Mouse (Mus musculus) C2C12 (cell line): ENCODE results near the gene Iqgap1.

Experiments
- CEBPB ChIP-seq: IDR thresholded peaks from one replicate; pipeline ENCODE4 v1.6.1; 2011; ENCODE audit warnings: low read depth, mild to moderate bottlenecking, control low read depth, moderate library complexity
- CTCF ChIP-seq: IDR thresholded peaks from one replicate; pipeline ENCODE4 v1.5.1; 2011; ENCODE audit not compliant: control insufficient read depth, insufficient read depth, insufficient read length
- MYOD1 ChIP-seq: IDR thresholded peaks from one replicate; pipeline ENCODE4 v1.6.1; 2011; ENCODE audit warnings: low read depth; ENCODE audit not compliant: control insufficient read depth, insufficient read length
- MYOG ChIP-seq: IDR thresholded peaks from one replicate; pipeline ENCODE4 v1.6.1; 2011; ENCODE audit not compliant: control insufficient read depth, insufficient read length; ENCODE audit errors: extremely low read depth
- USF1 ChIP-seq: IDR thresholded peaks from one replicate; pipeline ENCODE4 v1.6.1; 2011; ENCODE audit warnings: low read depth, mild to moderate bottlenecking, control low read depth, moderate library complexity

DNA sequence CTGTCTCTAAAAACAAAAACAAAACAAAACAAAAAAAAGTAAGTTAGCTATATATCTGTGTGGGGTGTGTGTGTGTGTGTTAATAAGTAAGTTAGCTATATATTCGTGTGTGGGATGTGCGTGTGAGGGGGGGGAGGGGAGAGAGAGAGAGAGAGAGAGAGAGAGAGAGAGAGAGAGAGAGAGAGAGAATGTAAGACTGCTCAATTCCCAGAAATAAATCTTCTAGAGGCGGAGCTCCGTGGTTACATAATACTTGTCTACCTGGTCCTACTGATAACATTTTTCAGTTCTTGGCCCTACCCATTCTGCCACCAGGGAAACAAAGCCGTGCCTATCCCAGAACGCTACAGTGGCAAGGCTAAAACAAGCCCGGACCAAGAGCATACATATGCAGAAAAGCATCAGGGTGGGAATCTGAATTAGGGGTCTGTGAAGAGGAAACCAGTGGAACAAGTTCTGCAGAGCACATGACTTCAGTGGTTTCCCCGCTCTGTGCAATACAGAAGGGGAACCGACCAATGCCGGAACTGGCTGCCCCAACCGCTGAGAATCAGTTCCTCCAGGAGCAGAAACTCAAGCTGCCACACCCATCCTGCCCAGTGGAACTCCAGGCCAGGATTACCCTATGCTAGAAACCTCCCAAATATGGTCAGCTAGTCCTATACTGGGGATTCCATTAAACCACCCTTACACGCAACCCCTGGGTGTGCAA is 46.7 kb downstream of the Iqgap1 start:
- TF ChIP-seq CTCF: no peak
- TF ChIP-seq USF1: no peak
- no peak for TF ChIP-seq MYOG
- no peak for TF ChIP-seq CEBPB
- no peak for TF ChIP-seq MYOD1
